Mouse (Mus musculus): ENCODE measurements around the gene L1td1.

Gene L1td1

GRCm38 (mm10) chr4:98739753-98740152, 13.2 kb downstream of the L1td1 start:
- no peak for DNase-seq (ENCODE audit: low spot score in 2 of 2)

GRCm38 (mm10) chr4:98743209-98743905, 16.8 kb downstream of the L1td1 start:
- DNase-seq (ENCODE audit: low spot score in 2 of 2): no peak

- no peak for DNase-seq (ENCODE audit: low spot score in 2 of 2)
Measured at GRCm38 (mm10) chr4:98743906-98744210, 17.3 kb downstream of the L1td1 start.

- DNase-seq (ENCODE audit: low spot score in 2 of 2): no peak
Measured at GRCm38 (mm10) chr4:98754456-98754855, 27.9 kb downstream of the L1td1 start.

GRCm38 (mm10) chr4:98756141-98756540, 29.6 kb downstream of the L1td1 start:
- no peak for DNase-seq (ENCODE audit: low spot score in 2 of 2)

- DNase-seq (ENCODE audit: low spot score in 2 of 2): no peak
Measured at GRCm38 (mm10) chr4:98758012-98758821, 31.7 kb downstream of the L1td1 start.

- no peak for DNase-seq (ENCODE audit: low spot score in 2 of 2)
Measured at GRCm38 (mm10) chr4:98758872-98759518, 32.5 kb downstream of the L1td1 start.

- no peak for DNase-seq (ENCODE audit: low spot score in 2 of 2)
Measured at GRCm38 (mm10) chr4:98767134-98768133, 40.9 kb downstream of the L1td1 start.

- no peak for DNase-seq (ENCODE audit: low spot score in 2 of 2)
Measured at GRCm38 (mm10) chr4:98773785-98774184, 47.3 kb downstream of the L1td1 start.

- DNase-seq (ENCODE audit: low spot score in 2 of 2): no peak
Measured at GRCm38 (mm10) chr4:98776721-98777427, 50.3 kb downstream of the L1td1 start.

GRCm38 (mm10) chr4:98777464-98777863, 50.9 kb downstream of the L1td1 start:
- DNase-seq (ENCODE audit: low spot score in 2 of 2): no peak

- no peak for DNase-seq (ENCODE audit: low spot score in 2 of 2)
Measured at GRCm38 (mm10) chr4:98778219-98778618, 51.7 kb downstream of the L1td1 start.

GRCm38 (mm10) chr4:98785851-98786250, 59.3 kb downstream of the L1td1 start:
- no peak for DNase-seq (ENCODE audit: low spot score in 2 of 2)

- no peak for DNase-seq (ENCODE audit: low spot score in 2 of 2)
Measured at GRCm38 (mm10) chr4:98786281-98786680, 59.7 kb downstream of the L1td1 start.

Data from thymus, postnatal 10 days (tissue).